Mouse (Mus musculus): ENCODE data around the gene Ebf1.

Gene Ebf1

DNA sequence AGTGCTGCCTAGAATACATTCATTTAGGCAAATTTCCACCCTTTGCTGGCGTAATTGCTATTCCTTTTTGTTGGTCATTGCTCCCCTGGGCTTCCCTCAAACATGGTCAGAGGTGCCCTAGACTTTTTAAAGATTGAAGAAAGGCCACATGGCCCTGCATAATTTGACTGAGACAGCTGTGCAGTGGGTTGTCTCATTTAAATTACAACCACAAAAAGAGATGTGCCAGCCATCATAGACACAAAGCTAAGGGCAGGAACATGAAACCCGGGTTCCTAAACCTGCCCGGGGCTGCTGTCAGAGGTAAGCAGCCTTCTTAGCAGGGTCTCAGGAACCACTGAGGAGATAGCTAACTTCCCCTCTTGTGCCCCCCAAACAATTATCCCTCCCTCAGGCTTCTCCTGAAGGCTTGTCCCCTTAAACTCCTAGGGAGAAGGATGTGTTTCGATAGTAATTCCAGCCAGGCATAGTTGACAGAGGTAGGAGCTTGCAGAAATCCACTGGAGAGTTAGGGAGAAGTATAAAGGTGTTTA, 46.6 kb downstream of the Ebf1 start:
- no peak for DNase-seq

GRCm38 (mm10) chr11:44665156-44665682, 48.1 kb downstream of the Ebf1 start:
- no peak for DNase-seq

- no peak for DNase-seq
These were observed 48.8 kb downstream of the Ebf1 start for GRCm38 (mm10) chr11:44665741-44666531.

DNA sequence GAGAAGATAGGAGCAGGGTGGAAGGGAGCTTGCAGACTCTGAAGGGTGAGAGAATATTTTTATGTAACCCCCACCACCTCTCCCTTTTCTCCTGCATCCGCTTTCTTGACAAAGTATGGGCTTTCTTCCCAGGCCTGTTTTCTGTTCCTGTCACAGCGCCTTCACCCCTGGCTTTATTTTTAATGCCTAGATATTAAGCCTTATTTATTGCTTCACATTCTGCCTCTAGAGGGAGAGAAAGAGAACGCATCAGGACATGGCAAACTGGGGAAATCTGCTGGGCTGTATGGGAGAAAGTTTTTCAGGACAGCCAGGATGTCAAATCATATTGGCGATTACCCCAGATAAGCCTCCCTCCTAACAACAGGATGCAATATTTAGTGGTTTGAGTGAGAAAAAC, 49.6 kb downstream of the Ebf1 start:
- DNase-seq = no peak

DNA sequence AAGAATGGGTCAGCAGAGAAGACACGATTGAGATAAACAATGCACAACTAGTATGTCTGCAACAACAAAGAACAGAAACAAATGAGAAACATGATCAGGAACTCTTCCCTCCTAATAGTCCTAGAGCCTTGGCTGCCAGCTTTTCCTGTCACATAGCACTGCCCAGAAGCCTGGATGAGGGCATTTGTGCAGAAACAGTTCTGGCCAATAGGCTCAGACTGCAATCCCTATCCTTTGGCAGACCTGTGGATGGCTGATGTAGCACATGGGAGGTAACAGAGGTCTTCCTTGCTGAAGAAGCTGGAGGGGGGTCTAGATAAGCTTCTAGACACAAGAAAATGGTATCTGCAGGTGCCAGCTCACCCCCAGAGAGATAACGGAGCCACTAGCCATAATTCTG, 64.2 kb downstream of the Ebf1 start:
- no peak for DNase-seq

DNA sequence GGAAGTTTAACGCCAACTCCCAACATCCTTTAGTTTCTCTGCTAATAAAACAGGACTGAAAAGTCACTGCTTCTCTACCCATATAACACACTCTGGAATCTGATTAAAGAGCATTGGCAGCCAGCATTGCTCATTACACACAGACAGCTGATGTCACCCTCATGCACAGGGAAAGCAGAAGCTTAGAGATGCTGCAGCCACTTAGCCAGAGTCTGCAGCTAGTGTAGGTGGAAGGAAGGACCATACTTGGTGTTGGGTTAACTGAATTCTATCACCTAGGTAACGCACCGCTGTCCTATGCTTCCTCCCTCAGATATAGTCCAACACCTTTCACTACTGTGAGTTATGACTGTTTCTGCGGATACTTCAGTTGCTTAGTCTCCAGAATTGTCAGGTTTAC, 64.9 kb downstream of the Ebf1 start:
- no peak for DNase-seq

- DNase-seq = no peak
These were observed 65.8 kb downstream of the Ebf1 start for GRCm38 (mm10) chr11:44682703-44683539.

DNA sequence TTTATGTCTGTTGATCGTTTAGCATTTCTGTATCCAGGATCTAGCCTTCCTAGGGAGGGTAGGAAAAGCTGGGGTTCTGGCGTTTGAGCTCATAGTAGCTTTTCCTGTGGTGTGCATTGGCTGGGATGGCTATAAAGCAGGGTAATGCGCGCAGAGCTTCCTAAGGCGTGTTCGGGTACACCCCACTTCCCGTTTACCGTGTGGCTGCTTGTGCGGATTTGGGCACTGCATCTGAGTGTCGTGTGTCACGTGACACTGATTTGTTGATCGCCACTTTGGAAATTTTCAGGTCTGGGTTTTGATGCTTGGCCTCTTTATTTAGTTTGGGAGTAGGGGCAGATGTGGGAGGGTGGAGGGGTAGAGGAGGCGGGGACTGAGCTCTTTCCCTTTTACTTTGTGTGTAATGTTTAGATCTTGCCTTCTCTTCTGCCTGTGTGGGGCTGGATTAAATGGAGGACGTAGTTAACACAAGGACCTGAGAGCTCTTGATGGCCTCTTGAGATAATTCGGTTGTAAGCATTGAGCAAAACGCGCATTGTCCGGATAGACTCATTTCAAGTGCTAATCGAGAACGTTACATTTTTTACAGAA, 67.5 kb downstream of the Ebf1 start:
- no peak for DNase-seq

DNA sequence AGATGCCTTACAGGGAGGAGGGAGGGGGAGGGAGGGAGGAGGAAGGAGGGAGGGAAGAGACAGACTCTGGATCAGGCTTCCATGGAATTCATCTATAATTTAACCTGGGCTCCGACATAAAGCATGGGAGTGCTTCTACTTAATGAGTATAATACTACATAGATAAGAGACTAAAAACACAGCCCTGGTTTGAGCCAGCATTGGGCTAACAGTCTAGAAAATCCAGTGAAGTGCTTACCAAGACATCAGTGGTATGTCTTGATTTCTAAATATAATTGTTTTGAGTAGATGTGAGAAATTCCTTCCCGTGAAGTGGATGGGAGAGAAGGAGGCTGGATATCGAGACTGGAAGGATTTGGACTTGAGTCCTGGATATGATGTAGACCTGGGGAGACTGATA, 68.0 kb downstream of the Ebf1 start:
- DNase-seq = no peak

DNA sequence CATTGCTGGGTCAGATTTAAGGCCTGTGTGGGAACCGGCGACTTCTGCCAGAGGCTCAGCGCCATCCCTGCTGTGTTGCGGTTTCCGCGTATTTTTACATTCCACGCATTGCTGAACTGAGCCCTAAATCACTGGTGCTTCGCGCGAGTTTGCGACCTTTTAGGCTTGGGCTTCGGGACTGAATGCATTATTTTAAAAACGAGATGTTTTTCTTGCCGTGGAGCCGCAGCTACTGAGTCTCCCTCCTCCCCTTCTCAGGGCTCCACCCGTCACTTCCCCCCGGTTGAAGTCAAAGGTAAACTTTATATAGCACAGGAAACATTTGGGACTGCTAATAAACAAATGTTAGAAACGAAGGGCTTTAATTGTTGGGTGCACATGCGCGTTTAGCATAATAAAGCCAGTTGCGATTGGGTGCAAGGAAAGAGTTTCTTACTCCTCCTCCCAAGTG, 68.8 kb downstream of the Ebf1 start:
- DNase-seq = no peak

DNA sequence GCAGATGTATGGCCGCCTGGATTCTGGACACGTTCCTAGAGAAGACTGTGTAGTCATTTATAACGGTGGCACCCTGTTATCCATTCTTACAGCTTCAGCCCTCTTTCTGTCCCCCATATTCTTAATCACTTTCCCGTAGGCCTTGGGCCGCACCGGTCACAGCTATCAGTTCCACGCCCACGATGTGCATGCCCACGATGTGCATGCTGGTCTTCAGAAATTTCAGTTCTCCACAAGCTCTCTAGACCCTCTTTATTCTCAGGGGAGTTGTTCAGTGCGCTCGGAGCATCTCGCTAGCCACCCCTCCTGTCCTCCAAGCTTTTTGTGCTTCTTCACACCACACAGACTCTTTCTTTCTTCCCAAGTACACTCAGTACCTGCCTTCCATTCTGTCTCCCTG, 69.3 kb downstream of the Ebf1 start:
- DNase-seq = no peak

- DNase-seq = no peak
These were observed 71.4 kb downstream of the Ebf1 start for GRCm38 (mm10) chr11:44688542-44688941.

DNA sequence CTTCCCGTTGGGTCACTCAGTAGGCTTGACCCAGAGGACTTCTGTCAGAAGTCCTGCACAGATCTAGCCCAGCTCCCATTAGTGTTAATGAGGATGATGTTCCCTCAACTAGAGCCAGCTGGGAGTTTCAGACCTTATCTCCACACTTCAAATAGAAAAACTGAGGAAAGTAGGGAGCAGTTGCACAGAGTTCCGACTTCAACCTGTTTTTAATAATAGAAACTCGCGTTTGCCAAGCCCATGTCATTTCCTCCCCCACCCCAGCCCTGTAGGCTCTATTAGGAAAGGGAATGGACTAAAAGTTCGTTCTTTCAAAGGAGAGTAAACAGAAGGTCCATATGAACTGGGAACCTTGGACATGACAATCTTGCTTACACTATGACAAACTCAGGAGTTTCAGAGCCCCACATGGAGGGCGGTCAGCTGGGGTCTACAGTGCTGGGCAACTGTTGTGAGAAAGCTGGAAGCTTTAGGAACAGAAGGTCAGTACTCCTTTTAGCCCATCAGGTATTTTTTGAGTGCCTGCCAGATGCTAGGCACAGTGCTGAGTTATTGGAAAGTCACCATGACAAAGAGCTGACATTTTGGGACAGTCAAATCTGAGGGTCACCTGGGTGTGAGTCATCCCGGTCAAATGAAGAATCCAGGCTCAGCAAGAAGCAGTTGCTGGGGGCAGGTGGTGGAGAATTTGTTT, 72.6 kb downstream of the Ebf1 start:
- DNase-seq = no peak

GRCm38 (mm10) chr11:44690265-44690572, 73.1 kb downstream of the Ebf1 start:
- DNase-seq = no peak

- no peak for DNase-seq
These were observed 78.3 kb downstream of the Ebf1 start for GRCm38 (mm10) chr11:44695416-44695815.

DNA sequence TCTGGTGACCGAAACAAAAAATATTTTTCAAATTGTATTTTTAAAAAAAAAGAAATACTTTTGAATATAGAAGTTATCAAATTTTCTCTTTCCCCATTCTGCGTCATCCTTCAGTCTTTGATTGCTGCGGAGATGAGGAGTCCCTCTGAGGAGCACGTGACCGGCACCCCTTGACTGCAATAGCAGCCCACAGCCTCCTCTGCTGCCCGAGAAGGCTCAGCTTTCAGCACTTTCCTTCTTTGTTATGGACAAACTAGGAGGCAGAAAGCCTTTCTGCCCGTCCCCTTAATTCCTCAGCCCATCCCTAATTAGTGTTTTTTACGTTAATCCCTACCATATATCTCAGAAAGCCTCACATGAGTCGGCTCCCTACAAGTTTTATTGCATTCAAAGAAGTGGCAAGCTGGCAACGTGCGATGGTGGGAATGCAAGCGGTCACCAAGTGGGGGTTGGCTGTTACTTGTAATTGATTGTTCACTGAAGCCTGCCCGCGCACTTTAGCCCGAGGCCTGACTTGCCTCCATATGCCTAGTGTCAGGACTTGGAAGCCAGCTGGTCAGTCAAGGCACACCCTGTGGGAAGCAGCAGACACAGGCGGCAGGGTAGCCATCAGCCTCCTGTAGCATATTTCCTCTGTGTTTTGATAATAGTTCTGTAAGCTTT, 79.6 kb downstream of the Ebf1 start:
- DNase-seq = no peak

DNA sequence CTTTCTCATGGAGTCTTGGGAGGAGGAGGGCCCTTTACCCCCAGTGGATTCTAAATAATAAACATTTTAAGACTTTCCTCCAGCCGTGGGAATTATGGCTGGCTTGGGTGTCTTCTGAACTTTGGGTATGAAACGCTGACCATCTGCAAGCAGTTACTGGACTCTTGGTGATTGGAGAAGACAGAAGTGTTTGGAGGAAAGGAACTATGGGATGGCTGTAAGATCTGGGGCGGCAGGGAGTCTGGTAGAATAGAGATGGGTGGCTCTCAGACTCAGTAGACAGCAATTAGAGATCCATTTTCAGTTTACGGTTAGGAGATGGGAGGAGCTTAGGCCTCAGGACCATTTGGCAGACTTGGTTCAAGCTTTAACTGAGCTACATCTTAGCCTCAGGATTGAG, 83.1 kb downstream of the Ebf1 start:
- no peak for DNase-seq

- DNase-seq = no peak
These were observed 84.2 kb downstream of the Ebf1 start for GRCm38 (mm10) chr11:44701221-44701810.

- no peak for DNase-seq
These were observed 84.7 kb downstream of the Ebf1 start for GRCm38 (mm10) chr11:44701864-44702263.

DNA sequence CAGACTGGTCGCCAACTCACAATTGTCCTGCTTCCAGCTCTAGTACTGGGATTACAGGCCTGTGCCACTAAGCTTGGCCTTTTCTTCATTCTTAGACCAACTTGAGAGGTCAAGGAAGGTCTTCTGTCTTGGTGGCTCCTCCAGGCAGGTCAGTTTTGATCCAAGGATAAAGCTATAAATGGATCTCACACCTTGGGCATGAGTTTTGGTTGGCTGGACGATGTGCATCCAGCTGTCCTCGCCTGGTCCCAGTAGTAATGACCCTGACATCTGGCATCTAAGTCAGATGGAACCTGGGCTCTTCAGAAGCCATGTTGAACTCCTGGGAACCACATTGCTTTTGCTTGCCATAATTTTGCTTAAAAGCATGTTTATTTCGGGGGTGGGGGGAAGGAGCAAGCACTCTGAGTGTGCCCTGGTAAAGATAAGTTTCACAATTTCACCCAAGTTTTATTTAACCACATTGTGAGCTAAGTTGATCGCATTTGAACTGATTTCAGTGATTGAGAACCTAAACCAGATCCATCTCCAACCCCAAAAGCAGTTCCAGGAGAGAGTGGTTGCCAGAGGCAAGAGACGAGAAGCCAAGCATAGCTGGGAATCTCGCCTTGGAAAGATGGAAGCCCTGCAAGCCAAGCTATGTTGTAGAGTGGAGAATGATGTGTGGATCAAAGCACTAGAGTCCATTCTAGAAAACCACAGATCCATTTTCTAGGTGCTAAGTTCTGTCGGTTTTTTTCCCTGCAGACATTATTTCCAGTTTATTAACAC, 85.8 kb downstream of the Ebf1 start:
- DNase-seq = no peak

- DNase-seq = no peak
These were observed 86.8 kb downstream of the Ebf1 start for GRCm38 (mm10) chr11:44703951-44704350.
